Mouse (Mus musculus) B cell, adult 2 months (primary cell): ENCODE measurements around the gene Cox6b2.
A peak's percentile ranks its signal among the peaks of the same experiment; 100 is the strongest.

Source experiments
- DNase-seq, 2 experiments: peaks; one replicate each; pipeline ENCODE4 v3.0.0; 2022

The Cox6b2 gene

GRCm38 (mm10) chr7:4705098-4705497 is 47.8 kb downstream of the Cox6b2 start:
- DNase-seq = peak; percentile 61 to 68

- DNase-seq = no peak
These were observed 49.7 kb downstream of the Cox6b2 start for GRCm38 (mm10) chr7:4703195-4703594.

GRCm38 (mm10) chr7:4702334-4702733 is 50.6 kb downstream of the Cox6b2 start:
- DNase-seq = no peak
